Mouse (Mus musculus) adrenal gland, adult 18-20 months (tissue): ENCODE results near the gene Tex26. TPM values are rescaled to one million over a fixed set of nuclear protein-coding genes. Genes with fewer than 3 reads are reported as not detected.
A peak's percentile ranks its signal among the peaks of the same experiment; 100 is the strongest.

Experiments
- DNase-seq, 2 experiments: peaks; one replicate each; pipeline ENCODE4 v3.0.0; 2021 to 2022; ENCODE audit warnings: low spot score in 2 of 2
- total RNA-seq, 2 experiments: library from RNA; stranded (reverse); gene quantifications; 1 replicate in 1 of 2; 2 replicates in 1 of 2; pipeline ENCODE4 v1.2.3; 2021

Tex26 gene
- total RNA-seq, 2 experiments from 2014 or later = not detected

GRCm38 (mm10) chr5:149433618-149434017, 5.8 kb upstream of the Tex26 start:
- no peak for DNase-seq

- DNase-seq = no peak
Observed at GRCm38 (mm10) chr5:149434141-149434690, 5.2 kb upstream of the Tex26 start.

- DNase-seq = no peak
Observed at GRCm38 (mm10) chr5:149436541-149436940, 2.9 kb upstream of the Tex26 start.

GRCm38 (mm10) chr5:149437150-149437549, 2.3 kb upstream of the Tex26 start:
- no peak for DNase-seq

- peak; percentile 24 to 31 for DNase-seq
Observed at GRCm38 (mm10) chr5:149440180-149440573, 717 bp downstream of the Tex26 start.

- no peak for DNase-seq
Observed at GRCm38 (mm10) chr5:149441646-149442276, 2.3 kb downstream of the Tex26 start.

- DNase-seq = no peak
Observed at GRCm38 (mm10) chr5:149442277-149442660, 2.8 kb downstream of the Tex26 start.

- no peak for DNase-seq
Observed at GRCm38 (mm10) chr5:149444451-149444850, 5.0 kb downstream of the Tex26 start.

GRCm38 (mm10) chr5:149446495-149446894, 7.0 kb downstream of the Tex26 start:
- no peak for DNase-seq

- DNase-seq = no peak
Observed at GRCm38 (mm10) chr5:149447733-149448132, 8.3 kb downstream of the Tex26 start.

- DNase-seq = no peak
Observed at GRCm38 (mm10) chr5:149449406-149449805, 9.9 kb downstream of the Tex26 start.

- no peak for DNase-seq
Observed at GRCm38 (mm10) chr5:149451209-149451681, 11.8 kb downstream of the Tex26 start.

GRCm38 (mm10) chr5:149454281-149454680, 14.8 kb downstream of the Tex26 start:
- peak; percentile 79 for DNase-seq

- no peak for DNase-seq
Observed at GRCm38 (mm10) chr5:149456544-149456943, 17.1 kb downstream of the Tex26 start.

GRCm38 (mm10) chr5:149462071-149462470, 22.6 kb downstream of the Tex26 start:
- DNase-seq = no peak

- no peak for DNase-seq
Observed at GRCm38 (mm10) chr5:149465305-149465704, 25.8 kb downstream of the Tex26 start.

GRCm38 (mm10) chr5:149474142-149474541, 34.7 kb downstream of the Tex26 start:
- DNase-seq = no peak

GRCm38 (mm10) chr5:149474701-149475468, 35.4 kb downstream of the Tex26 start:
- no peak for DNase-seq

GRCm38 (mm10) chr5:149481920-149482319, 42.5 kb downstream of the Tex26 start:
- DNase-seq = no peak

GRCm38 (mm10) chr5:149483321-149484052, 44.0 kb downstream of the Tex26 start:
- DNase-seq = peak; percentile 14 to 44

- DNase-seq = no peak
Observed at GRCm38 (mm10) chr5:149484270-149484669, 44.8 kb downstream of the Tex26 start.
